Mouse (Mus musculus) kidney, adult 2 months (tissue): ENCODE measurements around the gene Rnf157. TPM values are rescaled to one million over a fixed set of nuclear protein-coding genes. Genes with fewer than 3 reads are reported as not detected.

Experiments used
- DNase-seq: peaks from one replicate; pipeline ENCODE4 v3.0.0; 2021
- H3K27ac ChIP-seq: fragments of 200-500 bp; 2 replicates; pipeline ENCODE4 v1.5.1; 2012; ENCODE audit warnings: low read depth, low read length, control low read depth, inconsistent platforms; ENCODE audit not compliant: insufficient read depth
- H3K27me3 ChIP-seq: fragments of 200-500 bp; replicated peaks from 2 replicates; pipeline ENCODE4 v1.6.1; 2012; ENCODE audit warnings: mild to moderate bottlenecking, moderate library complexity, low read length, inconsistent platforms; ENCODE audit not compliant: control insufficient read depth, insufficient read depth
- H3K36me3 ChIP-seq: fragments of 200-500 bp; 2 replicates; pipeline ENCODE4 v1.6.1; 2012; ENCODE audit warnings: mild to moderate bottlenecking, moderate library complexity, low read length, inconsistent platforms; ENCODE audit not compliant: control insufficient read depth, insufficient read depth
- H3K4me1 ChIP-seq: fragments of 200-500 bp; 2 replicates; pipeline ENCODE4 v1.6.1; 2011; ENCODE audit warnings: low read length; ENCODE audit not compliant: control insufficient read depth, insufficient read depth
- H3K4me3 ChIP-seq: fragments of 200-500 bp; 2 replicates; pipeline ENCODE4 v1.5.1; 2011; ENCODE audit warnings: mild to moderate bottlenecking, low read depth, low read length, control low read depth; ENCODE audit not compliant: insufficient read depth
- CTCF ChIP-seq: fragments of 200-500 bp; conservative IDR thresholded peaks from 2 replicates; pipeline ENCODE4 v1.5.1; 2011; ENCODE audit warnings: low read depth, mild to moderate bottlenecking, control low read depth, low read length, moderate library complexity, mixed read lengths; ENCODE audit not compliant: insufficient read depth, insufficient read length
- POLR2A ChIP-seq: fragments of 200-500 bp; IDR thresholded peaks from one replicate; pipeline ENCODE4 v1.6.1; 2011; ENCODE audit warnings: low read depth, low read length, control low read depth
- WGBS: fragments of 180-500 bp; shearing (Covaris S2); methylation state at CpG from one replicate; pipeline ENCODE4 v1.1.7; 2018; 5-methylcytosine and 5-hydroxymethylcytosine counted together
- polyA plus RNA-seq: library from polyadenylated mRNA; depleted of rRNA; stranded (reverse); fragments of >200 nt; gene quantifications from 2 replicates; pipeline ENCODE4 v1.2.3, GENCODE M21; 2012; rRNA removed

The Rnf157 gene
- polyA plus RNA-seq, result 2.5 and 2.9 TPM in 2 replicates

DNA sequence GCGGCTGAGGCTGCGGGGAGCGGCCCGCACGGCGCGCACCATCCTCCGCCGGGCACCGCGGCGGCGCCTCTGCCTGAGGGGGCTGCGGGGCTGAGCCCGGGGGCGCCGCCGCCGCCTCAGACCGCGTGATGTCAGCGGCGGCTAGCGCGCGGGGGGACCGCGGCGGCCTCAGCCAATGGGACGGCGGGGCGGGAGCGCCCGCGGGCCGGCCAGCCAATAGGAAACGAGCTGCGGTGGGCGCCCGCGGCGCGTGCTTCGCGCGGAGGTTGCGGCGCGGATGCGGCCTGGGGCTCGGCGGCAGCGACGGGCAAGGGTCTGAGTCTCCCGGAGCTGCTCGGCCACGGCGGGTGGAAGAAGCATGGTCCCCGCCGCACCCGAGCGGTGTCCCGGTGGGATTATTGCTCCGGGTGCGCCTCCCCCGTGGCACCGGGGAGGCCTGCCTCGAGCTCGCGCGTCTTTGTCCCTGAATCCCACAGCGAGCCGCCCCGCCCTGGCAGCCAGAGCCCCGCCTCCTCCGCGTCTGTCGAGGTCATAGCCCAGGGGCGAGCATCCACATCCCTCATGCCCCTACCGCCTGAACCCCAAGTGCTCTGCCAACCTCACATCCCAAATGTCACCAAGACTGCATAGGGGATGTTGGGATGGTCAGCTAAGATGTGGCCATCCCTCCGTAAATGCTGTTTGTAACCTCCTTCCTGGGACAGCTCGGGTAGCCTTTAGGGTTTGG is at the start of gene Rnf157:
Gene Rnf157 (minus strand): TSS at position 129 of the 727 bp plus-strand sequence.
- Histone ChIP-seq H3K27ac (no peak within 1 kb of the TSS), H3K36me3 (no peaks in the 10 kb centered on the region), H3K27me3 (no peaks in the 10 kb centered on the region), H3K4me3 (peak within 1 kb of the TSS; percentile 56), H3K4me1 (no peaks in the 10 kb centered on the region)
- TF ChIP-seq POLR2A, result no peak
- no peak for TF ChIP-seq CTCF
- WGBS, result 3% methylated on average over 76 of the region's 82 CpGs
- peak; percentile 80 for DNase-seq

DNA sequence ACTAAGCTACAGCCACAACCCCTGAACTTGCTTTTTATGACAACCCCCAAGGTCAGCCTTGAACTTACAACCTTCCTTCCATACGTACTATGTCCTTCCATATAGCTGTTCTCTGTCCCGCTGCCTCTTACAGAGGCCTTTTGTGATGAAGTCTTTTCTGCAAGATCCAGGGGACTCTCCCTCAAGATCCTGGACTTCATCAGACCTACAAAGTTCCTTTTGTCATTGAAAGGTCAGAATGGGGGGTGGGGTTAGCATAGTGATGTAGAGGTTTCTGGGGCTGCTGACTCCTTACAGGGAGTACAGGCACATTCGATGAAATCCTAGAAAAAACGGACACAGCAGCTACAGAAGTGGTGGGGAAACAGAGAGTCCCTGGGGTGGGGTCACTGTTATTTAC is 47.0 kb upstream of the Rnf157 start:
- H3K27me3 ChIP-seq, result no peaks in the 10 kb centered on the region
- TF ChIP-seq POLR2A, result no peak
- no peak for TF ChIP-seq CTCF
- WGBS, result 68% methylated on average over 4 of the region's 4 CpGs

DNA sequence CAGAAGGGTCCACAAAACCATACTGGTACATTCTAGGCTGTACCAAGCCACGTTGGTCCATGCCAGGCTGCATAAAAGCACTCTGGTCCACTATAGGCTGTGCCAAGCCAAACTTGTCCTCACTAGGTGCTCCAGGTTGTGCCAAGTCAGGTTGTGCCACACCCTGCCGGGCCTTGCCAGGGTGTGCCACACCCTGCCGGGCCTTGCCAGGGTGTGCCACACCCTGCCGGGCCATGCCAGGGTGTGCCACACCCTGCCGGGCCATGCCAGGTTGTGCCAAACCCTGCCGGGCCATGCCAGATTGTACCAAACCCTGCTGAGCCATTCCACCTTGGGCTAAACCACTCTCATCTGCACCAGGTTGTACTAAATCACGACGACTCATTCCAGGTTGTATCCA is 43.4 kb upstream of the Rnf157 start:
- Histone ChIP-seq H3K27ac (no peak overlapping the region), H3K36me3 (no peaks in the 10 kb centered on the region), H3K27me3 (no peaks in the 10 kb centered on the region), H3K4me3 (no peak overlapping the region), H3K4me1 (no peaks in the 10 kb centered on the region)
- no peak for DNase-seq
- 86% methylated on average over 8 of the region's 8 CpGs for WGBS
- TF ChIP-seq CTCF (no peak), POLR2A (no peak)

More for the DNA sequence above, 47.0 kb upstream of the Rnf157 start:
- peaks cover 3% of the 10 kb centered on the region; the same call in 1 of the 2 replicates for H3K4me1 ChIP-seq
- DNase-seq, result no peak
- no peaks in the 10 kb centered on the region for H3K36me3 ChIP-seq
- H3K4me3 ChIP-seq, result no peak overlapping the region
- no peak overlapping the region for H3K27ac ChIP-seq

DNA sequence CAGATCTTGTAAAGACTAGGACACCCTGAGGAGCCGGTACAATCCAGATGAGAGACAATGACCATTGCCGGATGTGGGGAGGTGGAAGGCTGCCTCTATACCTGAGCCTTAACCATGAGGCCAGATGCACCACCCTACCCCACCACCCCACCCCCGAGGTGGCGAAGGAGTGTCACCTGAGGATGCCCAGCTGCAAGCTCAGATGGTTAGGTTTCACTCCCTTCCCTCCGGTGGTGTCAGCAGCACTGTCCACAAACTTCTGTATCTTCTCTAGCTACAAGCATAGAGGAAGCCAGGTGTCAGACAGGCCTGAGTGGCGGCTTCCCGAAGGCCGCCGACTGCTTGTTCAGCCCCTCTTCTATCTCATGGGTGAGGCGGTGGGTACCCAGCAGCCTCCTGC is 41.1 kb upstream of the Rnf157 start:
- no peaks in the 10 kb centered on the region for H3K36me3 ChIP-seq
- no peak overlapping the region for H3K27ac ChIP-seq
- TF ChIP-seq POLR2A (no peak), CTCF (no peak)
- DNase-seq, result no peak
- H3K27me3 ChIP-seq, result no peaks in the 10 kb centered on the region
- no peak overlapping the region for H3K4me3 ChIP-seq
- WGBS, result 84% methylated on average over 10 of the region's 10 CpGs
- no peaks in the 10 kb centered on the region for H3K4me1 ChIP-seq

DNA sequence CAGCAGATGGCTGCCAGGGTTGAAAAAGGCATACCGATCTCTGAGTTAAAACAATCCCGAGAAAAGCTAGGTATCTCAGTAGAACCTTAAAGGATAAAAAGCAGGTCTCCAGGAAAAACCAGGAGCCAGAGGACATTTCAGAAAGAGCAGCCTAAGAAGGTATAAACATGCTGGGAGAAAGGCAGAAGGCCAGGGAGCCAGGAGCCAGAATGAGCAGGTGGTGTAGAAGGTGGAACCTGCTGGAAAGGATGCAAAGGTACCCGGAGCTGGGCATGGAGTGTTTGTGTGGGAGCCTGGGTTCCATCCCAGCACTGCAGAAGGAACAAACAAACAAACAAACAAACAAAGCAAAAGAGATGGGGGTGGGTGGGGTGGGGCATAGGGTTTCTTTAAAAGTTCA is 36.5 kb upstream of the Rnf157 start:
- 0 out of 2 replicates have a peak, but pooled peaks cover 3% of the 10 kb centered on the region for H3K4me1 ChIP-seq
- WGBS, result 95% methylated on average over 3 of the region's 3 CpGs
- H3K4me3 ChIP-seq, result no peak overlapping the region
- TF ChIP-seq POLR2A (no peak), CTCF (no peak)
- no peaks in the 10 kb centered on the region for H3K27me3 ChIP-seq
- DNase-seq, result no peak
- no peaks in the 10 kb centered on the region for H3K36me3 ChIP-seq
- H3K27ac ChIP-seq, result no peak overlapping the region

DNA sequence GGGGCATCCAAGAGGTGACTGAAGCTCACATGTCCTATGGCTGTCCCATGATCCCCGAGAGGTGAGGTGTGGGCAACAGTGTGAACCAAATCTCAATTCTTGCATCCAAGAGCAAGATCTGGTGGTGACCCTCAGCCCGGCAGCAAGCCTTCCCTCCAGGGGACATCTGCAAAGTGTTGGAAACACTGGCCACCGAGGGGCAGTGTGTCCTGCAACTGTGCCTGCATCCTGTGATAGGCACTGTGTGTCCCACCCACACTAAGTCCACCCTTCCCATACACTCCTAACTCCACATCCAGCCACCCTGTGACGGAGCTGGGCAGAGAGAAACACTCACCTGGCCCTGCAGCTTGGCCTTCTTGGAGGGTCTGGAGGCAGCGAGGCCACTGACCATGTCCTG is 35.0 kb upstream of the Rnf157 start:
- H3K4me3 ChIP-seq, result no peak overlapping the region
- 76% methylated on average over 5 of the region's 5 CpGs for WGBS
- TF ChIP-seq POLR2A, result no peak
- TF ChIP-seq CTCF, result peak; percentile 36; the same call in 1 of the 2 replicates
- no peaks in the 10 kb centered on the region for H3K36me3 ChIP-seq
- no peaks in the 10 kb centered on the region for H3K27me3 ChIP-seq
- H3K4me1 ChIP-seq, result 0 out of 2 replicates have a peak, but pooled peaks cover 3% of the 10 kb centered on the region
- no peak for DNase-seq
- no peak overlapping the region for H3K27ac ChIP-seq

DNA sequence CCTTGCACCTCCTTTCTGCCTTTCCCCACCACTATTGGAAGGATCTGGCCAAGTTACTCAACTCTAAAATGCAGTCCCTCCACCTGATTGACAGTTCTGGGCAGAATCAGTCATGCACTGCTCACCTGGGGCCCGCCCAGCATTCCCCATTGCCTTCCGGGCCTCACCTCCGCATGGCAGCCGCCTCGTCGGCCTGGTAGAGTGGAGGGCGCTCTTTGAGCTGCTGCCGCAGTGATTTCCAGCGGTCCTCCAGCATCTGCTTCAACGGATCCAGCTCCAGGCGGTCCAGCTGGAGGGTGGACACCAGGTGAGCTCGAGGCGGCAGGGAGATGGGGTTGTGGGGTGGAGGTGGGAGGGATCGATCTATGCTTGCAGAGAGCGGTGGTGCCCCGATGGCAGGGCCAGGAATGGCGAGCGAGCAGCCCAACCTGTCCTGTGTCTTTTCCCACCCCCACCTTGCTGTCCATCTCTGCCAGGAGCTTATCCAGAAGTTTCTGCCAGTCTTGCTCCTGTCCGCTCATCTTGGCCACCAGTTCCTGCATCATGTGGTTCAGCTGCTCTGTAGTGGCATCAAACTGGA is 33.6 kb upstream of the Rnf157 start:
- WGBS, result 12% methylated on average over 19 of the region's 19 CpGs
- H3K27me3 ChIP-seq, result no peaks in the 10 kb centered on the region
- no peak overlapping the region for H3K27ac ChIP-seq
- TF ChIP-seq POLR2A (no peak), CTCF (no peak)
- H3K4me1 ChIP-seq, result 0 out of 2 replicates have a peak, but pooled peaks cover 3% of the 10 kb centered on the region
- no peak for DNase-seq
- no peak overlapping the region for H3K4me3 ChIP-seq
- H3K36me3 ChIP-seq, result no peaks in the 10 kb centered on the region
